In the genomic region with DNA sequence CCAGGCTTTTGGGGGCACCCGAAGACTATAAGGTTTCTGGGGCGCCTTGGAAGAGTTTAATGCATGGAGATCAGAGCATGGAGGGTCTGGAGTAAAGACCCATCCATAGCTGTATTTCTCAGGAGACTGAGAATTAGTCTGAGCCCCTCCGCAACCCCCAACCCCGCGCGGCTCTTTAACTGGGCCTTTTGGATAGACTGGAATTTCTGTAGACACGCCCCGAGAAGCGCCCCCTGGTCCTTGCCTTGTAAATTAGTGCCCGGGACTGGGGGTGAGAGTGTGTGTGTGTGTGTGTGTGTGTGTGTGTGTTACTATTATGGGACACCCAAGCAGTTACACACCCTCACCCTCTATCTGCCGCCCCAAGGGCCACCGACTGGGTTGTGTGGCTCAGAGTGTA, we compare ENCODE assay signal across 8 mouse cellular contexts. TPM values are rescaled to one million over a fixed set of nuclear protein-coding genes. Genes with fewer than 3 reads are reported as not detected.
DNase-seq lines count a peak whose midpoint lies in the region; ATAC-seq and TF ChIP-seq lines count a peak whose summit lies in the region.

No protein-coding gene starts in this region.

- H3K27me3 ChIP-seq in kidney, adult 2 months (replicated peaks; ENCODE audit: control insufficient read depth, insufficient read depth, low read length) = no peaks in the 10 kb centered on the region
- no peaks in the 10 kb centered on the region for H3K27me3 ChIP-seq in heart, embryonic 16.5 days (ENCODE audit: control insufficient read depth, insufficient read depth, low read length)
- H3K27me3 ChIP-seq in limb, embryonic 13.5 days = no peaks in the 10 kb centered on the region
- no peaks in the 10 kb centered on the region; the same call in 1 of the 2 replicates for H3K27me3 ChIP-seq in neural tube, embryonic 13.5 days

- H3K36me3 ChIP-seq in kidney, adult 2 months (ENCODE audit: control insufficient read depth, insufficient read depth, low read length) = no peaks in the 10 kb centered on the region
- H3K36me3 ChIP-seq in heart, embryonic 16.5 days (ENCODE audit: control insufficient read depth, insufficient read depth) = no peaks in the 10 kb centered on the region
- no peaks in the 10 kb centered on the region for H3K36me3 ChIP-seq in limb, embryonic 13.5 days
- no peaks in the 10 kb centered on the region for H3K36me3 ChIP-seq in neural tube, embryonic 13.5 days

- no peaks in the 10 kb centered on the region for H3K9me3 ChIP-seq in heart, embryonic 16.5 days (replicated peaks; ENCODE audit: control insufficient read depth, low read length)
- no peaks in the 10 kb centered on the region for H3K9me3 ChIP-seq in limb, embryonic 13.5 days
- no peaks in the 10 kb centered on the region for H3K9me3 ChIP-seq in neural tube, embryonic 13.5 days

- peak overlapping the region; percentile 83 for H3K4me3 ChIP-seq in kidney, adult 2 months (ENCODE audit: insufficient read depth, low read depth, low read length)
- H3K4me3 ChIP-seq in bone marrow macrophage, adult 2 months (ENCODE audit: insufficient read depth, low read length) = peak overlapping the region; percentile 58
- H3K4me3 ChIP-seq in heart, embryonic 16.5 days (ENCODE audit: low read length) = peak overlapping the region; percentile 97
- H3K4me3 ChIP-seq in limb, embryonic 13.5 days = peak overlapping the region; percentile 99
- peak overlapping the region; percentile 99 for H3K4me3 ChIP-seq in neural tube, embryonic 13.5 days

- peak overlapping the region; percentile 98 for H3K9ac ChIP-seq in heart, embryonic 16.5 days (ENCODE audit: low read length)
- H3K9ac ChIP-seq in limb, embryonic 13.5 days = peak overlapping the region; percentile 75
- peak overlapping the region; percentile 99 for H3K9ac ChIP-seq in neural tube, embryonic 13.5 days

- DNase-seq in kidney, adult 2 months = peak; percentile 61
- DNase-seq in kidney, adult 18-20 months = no peak
- DNase-seq in urinary bladder, postnatal 36 days (ENCODE audit: low spot score in 2 of 2) = no peak

- H3K4me1 ChIP-seq in kidney, adult 2 months (ENCODE audit: control insufficient read depth, insufficient read depth, low read length) = peaks cover 19% of the 10 kb centered on the region
- no peaks in the 10 kb centered on the region for H3K4me1 ChIP-seq in bone marrow macrophage, adult 2 months (ENCODE audit: control insufficient read depth, insufficient read depth, low read length)
- peaks cover 47% of the 10 kb centered on the region for H3K4me1 ChIP-seq in heart, embryonic 16.5 days (ENCODE audit: control insufficient read depth, insufficient read depth, low read length)
- peaks cover 72% of the 10 kb centered on the region for H3K4me1 ChIP-seq in limb, embryonic 13.5 days
- peaks cover 53% of the 10 kb centered on the region for H3K4me1 ChIP-seq in neural tube, embryonic 13.5 days (replicated peaks)

- no peak for TF ChIP-seq POLR2A in kidney, adult 2 months (IDR thresholded peaks at IDR 0.05; ENCODE audit: low read depth, low read length)
- no peak for TF ChIP-seq POLR2A in bone marrow macrophage, adult 2 months (IDR thresholded peaks at IDR 0.05; ENCODE audit: borderline replicate concordance, low read depth, low read length)

- WGBS in kidney, adult 2 months = 11% methylated on average over 12 of the region's 12 CpGs
- WGBS in heart, embryonic 16.5 days = 6% methylated on average over 12 of the region's 12 CpGs
- 2% methylated on average over 12 of the region's 12 CpGs for WGBS in limb, embryonic 13.5 days
- WGBS in neural tube, embryonic 13.5 days = 2% methylated on average over 12 of the region's 12 CpGs

- no peak for TF ChIP-seq CTCF in kidney, adult 2 months (conservative IDR thresholded peaks at IDR 0.05; ENCODE audit: insufficient read depth, insufficient read length, low read depth, low read length)
- TF ChIP-seq CTCF in bone marrow macrophage, adult 2 months (IDR thresholded peaks at IDR 0.05; ENCODE audit: low read depth, low read length) = no peak

- ATAC-seq in heart, embryonic 16.5 days (replicated peaks; ENCODE audit: extremely low read depth, insufficient read depth, low FRiP score) = peak; percentile 9; the same call in 1 of the 2 replicates
- ATAC-seq in limb, embryonic 13.5 days (ENCODE audit: low FRiP score, low read depth) = peak; percentile 30
- peak; percentile 28 for ATAC-seq in neural tube, embryonic 13.5 days (ENCODE audit: low read depth)
- ATAC-seq in inflammation-experienced regulatory T-cells, adult 6 months = no peak

- peak overlapping the region; percentile 78 for H3K27ac ChIP-seq in kidney, adult 2 months (ENCODE audit: insufficient read depth, low read depth, low read length)
- H3K27ac ChIP-seq in bone marrow macrophage, adult 2 months (ENCODE audit: insufficient read depth, low read depth, low read length) = no peak overlapping the region
- peak overlapping the region; percentile 89 for H3K27ac ChIP-seq in heart, embryonic 16.5 days (ENCODE audit: low read length)
- H3K27ac ChIP-seq in limb, embryonic 13.5 days = peak overlapping the region; percentile 85
- peak overlapping the region; percentile 91 for H3K27ac ChIP-seq in neural tube, embryonic 13.5 days (replicated peaks)

- H3K4me2 ChIP-seq in heart, embryonic 16.5 days (ENCODE audit: low read depth, low read length) = peak overlapping the region; percentile 87
- H3K4me2 ChIP-seq in limb, embryonic 13.5 days (replicated peaks) = peak overlapping the region; percentile 92
- peak overlapping the region; percentile 96 for H3K4me2 ChIP-seq in neural tube, embryonic 13.5 days

RNA-seq across cellular contexts. Expression of a gene that starts 0.5 kb away (rescaled TPM):
- polyA plus RNA-seq in kidney, adult 2 months (2012; rRNA removed) = 35.6 and 44.7 TPM in 2 replicates
- 0.35 and 1.5 TPM in 2 replicates for polyA plus RNA-seq in bone marrow macrophage, adult 2 months (2012; ENCODE audit: insufficient read depth, insufficient read length, missing spikeins)
- 4.1 and 4.3 TPM in 2 replicates for polyA plus RNA-seq in heart, embryonic 16.5 days (2015; fragmentation: Nextera tagmentation; extraction: Ambion mirVana)
- polyA plus RNA-seq in limb, embryonic 13.5 days (2015; fragmentation: Nextera tagmentation; extraction: Ambion mirVana) = 5.6 and 6.0 TPM in 2 replicates
- polyA plus RNA-seq in neural tube, embryonic 13.5 days (2015; fragmentation: Nextera tagmentation; extraction: Ambion mirVana) = 5.2 and 6.0 TPM in 2 replicates
- 10 to 100 TPM in 2 of 3 experiments, 1 to 10 TPM in 1; 4.5 to 16.3 (median 12.8) TPM for polyA plus RNA-seq in inflammation-experienced regulatory T-cells, adult 6 months (2017; shearing (Covaris generic))

RNA-seq across cellular contexts. Expression of a gene that starts 58.1 kb away (rescaled TPM):
- 3.3 and 7.8 TPM in 2 replicates for polyA plus RNA-seq in kidney, adult 2 months (2012; rRNA removed)
- 58.1 and 68.4 TPM in 2 replicates for polyA plus RNA-seq in bone marrow macrophage, adult 2 months (2012; ENCODE audit: insufficient read depth, insufficient read length, missing spikeins)
- polyA plus RNA-seq in heart, embryonic 16.5 days (2015; fragmentation: Nextera tagmentation; extraction: Ambion mirVana) = 1.7 and 3.1 TPM in 2 replicates
- polyA plus RNA-seq in limb, embryonic 13.5 days (2015; fragmentation: Nextera tagmentation; extraction: Ambion mirVana) = 0.43 and 0.45 TPM in 2 replicates
- 0.22 and 0.40 TPM in 2 replicates for polyA plus RNA-seq in neural tube, embryonic 13.5 days (2015; fragmentation: Nextera tagmentation; extraction: Ambion mirVana)
- 100 to 1,000 TPM in 2 of 3 experiments, 10 to 100 TPM in 1; 72.5 to 144 (median 103) TPM for polyA plus RNA-seq in inflammation-experienced regulatory T-cells, adult 6 months (2017; shearing (Covaris generic))
